Mouse (Mus musculus) monocyte, adult 2 months (primary cell): ENCODE data around the gene Igf2.

Experiments used
- DNase-seq, 2 experiments: peaks; one replicate each; pipeline ENCODE4 v3.0.0; 2022; ENCODE audit warnings: low spot score in 2 of 2, low read depth in 1 of 2

The Igf2 gene

DNA sequence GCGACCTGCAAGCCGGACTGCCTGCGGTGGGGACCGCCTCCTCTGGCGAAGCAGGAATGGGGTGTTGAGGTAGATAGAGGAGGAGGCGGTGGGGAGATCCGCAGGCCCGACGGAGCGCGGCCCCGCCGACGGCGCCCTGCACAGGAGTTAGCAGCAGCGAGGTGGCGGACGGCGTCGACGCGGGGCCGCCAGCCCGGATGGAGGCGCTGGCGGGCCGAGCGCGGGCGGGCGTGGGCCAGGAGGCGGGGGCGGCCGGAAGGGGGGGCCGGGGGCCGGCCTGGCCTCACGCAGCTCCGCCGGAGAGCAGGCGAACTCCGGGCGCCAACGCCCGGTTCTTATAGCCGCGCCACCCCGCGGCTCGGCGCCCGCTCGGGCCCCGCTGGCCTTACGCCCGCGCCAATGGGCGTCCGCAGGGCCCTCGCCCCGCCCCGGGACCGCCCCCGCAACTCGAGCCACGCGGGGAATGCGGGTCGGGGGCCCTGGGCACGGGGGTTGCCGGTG is 7.4 kb downstream of the Igf2 start:
- DNase-seq, result no peak

DNA sequence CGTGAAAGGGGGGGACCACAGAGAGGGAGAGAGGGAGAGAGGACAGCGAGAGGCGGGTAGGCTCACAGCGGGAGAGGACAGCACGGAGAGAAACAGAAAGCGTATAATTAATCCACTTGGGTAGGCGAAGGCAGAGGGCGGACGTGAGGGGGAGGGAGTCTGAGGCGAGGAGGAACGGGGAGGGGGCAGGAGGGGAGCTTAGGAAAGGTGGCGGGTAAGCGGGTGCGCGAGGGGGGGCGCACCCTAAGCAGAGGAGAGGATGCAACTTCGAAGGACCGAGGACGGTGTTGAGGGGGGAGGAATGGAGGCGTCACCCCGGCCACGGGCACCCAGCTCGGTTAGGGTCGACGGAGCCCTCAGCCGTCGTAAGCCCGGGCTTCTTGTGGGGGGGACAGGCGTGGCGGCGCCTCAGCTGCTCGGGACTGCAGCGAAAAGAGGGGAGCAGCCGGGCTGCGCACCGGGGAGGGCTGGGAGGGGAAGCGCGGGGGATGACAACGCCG is 7.9 kb downstream of the Igf2 start:
- no peak for DNase-seq

GRCm38 (mm10) chr7:142657821-142658614 is 8.6 kb downstream of the Igf2 start:
- DNase-seq, result no peak

DNA sequence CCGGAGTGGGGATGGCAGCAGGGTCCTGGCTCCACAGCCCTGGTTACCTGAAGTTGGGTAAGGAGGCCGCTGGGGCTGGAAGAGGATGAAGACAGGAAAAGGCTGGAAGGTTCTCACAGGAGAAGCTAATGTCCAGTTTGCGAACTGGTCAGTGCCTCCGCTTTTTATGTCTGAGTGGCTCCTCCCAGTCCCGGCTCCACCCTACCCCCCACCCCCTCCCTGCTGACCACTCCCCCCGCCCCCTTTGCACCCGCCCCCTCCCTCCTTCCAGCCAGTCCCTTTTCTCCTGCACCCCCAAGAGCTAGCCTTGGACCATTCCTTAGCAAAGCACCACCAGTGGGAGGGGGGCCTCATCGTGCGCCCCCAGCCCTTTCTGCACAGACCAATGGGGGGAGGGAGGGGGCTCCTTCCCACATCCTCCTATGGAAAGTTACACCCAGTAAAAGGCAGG is 9.2 kb downstream of the Igf2 start:
- no peak for DNase-seq

- DNase-seq, result no peak
Observed at GRCm38 (mm10) chr7:142656055-142656454, 10.6 kb downstream of the Igf2 start.

DNA sequence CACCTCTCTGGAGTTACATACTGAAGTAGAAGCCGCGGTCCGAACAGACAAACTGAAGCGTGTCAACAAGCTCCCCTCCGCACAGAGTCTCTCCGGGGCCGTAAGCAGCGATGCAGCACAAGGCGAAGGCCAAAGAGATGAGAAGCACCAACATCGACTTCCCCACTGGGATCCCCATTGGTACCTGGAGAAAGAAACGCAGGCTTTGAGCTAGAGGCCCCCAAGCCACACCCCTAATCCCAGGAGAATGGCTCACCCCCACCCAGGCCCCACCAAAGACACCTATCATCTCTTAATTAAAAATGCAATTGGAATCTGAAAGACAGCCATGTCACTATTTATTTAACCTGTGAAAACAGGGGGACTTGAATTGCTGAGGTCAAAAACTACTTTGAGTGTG is 11.0 kb downstream of the Igf2 start:
- no peak for DNase-seq

- DNase-seq, result no peak
Observed at GRCm38 (mm10) chr7:142653726-142654125, 12.9 kb downstream of the Igf2 start.

DNA sequence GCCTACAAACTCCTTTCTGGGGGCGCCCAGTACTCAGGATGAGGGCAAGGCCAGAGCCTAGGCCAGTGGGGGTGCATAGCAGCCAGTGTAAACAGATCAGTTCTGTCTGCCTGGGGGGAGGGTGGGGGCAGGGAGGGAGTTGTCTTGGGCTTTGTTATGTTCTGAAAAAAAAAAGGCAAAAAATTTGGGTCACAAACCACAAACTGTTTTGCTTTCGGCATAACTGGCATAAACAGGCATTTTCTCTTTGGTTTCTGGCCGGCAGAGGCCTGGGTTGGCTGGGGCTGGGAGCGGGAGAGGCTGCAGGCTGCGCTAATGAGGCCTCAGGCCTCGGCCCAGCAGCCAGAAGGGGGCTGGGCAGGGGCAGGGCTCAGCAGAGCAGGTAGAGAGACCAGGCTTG is 19.9 kb downstream of the Igf2 start:
- DNase-seq, result no peak

DNA sequence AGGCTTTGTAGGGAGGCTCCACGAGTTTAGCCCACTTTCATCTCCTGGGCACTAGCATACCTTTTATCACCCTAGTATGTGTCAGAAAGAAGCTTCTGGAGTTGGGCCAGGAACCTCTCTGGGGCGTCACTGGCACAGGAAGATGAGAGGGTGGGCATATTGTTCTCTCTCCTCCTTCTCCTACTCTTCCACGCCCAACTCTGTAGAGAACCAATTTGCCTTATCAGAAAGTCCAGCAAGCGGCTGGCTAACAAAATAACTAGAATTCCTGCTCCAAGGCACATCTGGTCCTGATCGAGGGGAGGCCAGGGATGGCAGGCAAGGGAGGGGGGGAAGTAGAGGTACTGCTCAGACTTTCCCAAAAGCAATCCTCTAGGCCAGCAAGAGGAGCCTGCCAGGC is 21.6 kb downstream of the Igf2 start:
- no peak for DNase-seq

DNA sequence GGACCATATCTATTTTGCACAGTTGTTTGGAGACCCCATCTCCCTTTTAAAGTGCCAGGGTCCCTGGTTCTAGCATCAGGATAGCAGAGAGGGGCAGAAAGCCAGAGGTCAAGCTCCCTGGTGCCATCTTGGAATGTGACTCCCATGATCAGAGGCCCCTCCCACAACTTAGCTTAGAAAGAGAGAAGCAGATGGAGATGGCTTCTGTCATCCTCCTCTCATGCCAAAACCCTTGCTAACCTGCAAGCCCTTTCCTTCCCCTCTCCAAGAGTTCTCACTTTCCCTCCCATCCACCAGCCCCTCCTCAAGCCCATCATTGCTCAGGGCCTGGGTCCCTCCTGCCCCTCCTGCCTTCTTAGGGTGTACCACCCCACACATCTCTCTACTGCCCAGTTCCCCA is 30.4 kb downstream of the Igf2 start:
- DNase-seq, result no peak

- no peak for DNase-seq
Observed at GRCm38 (mm10) chr7:142630691-142631090, 35.9 kb downstream of the Igf2 start.

- DNase-seq, result no peak
Observed at GRCm38 (mm10) chr7:142629806-142630205, 36.8 kb downstream of the Igf2 start.

- no peak for DNase-seq
Observed at GRCm38 (mm10) chr7:142622180-142622579, 44.4 kb downstream of the Igf2 start.

GRCm38 (mm10) chr7:142613077-142613476 is 53.5 kb downstream of the Igf2 start:
- no peak for DNase-seq

DNA sequence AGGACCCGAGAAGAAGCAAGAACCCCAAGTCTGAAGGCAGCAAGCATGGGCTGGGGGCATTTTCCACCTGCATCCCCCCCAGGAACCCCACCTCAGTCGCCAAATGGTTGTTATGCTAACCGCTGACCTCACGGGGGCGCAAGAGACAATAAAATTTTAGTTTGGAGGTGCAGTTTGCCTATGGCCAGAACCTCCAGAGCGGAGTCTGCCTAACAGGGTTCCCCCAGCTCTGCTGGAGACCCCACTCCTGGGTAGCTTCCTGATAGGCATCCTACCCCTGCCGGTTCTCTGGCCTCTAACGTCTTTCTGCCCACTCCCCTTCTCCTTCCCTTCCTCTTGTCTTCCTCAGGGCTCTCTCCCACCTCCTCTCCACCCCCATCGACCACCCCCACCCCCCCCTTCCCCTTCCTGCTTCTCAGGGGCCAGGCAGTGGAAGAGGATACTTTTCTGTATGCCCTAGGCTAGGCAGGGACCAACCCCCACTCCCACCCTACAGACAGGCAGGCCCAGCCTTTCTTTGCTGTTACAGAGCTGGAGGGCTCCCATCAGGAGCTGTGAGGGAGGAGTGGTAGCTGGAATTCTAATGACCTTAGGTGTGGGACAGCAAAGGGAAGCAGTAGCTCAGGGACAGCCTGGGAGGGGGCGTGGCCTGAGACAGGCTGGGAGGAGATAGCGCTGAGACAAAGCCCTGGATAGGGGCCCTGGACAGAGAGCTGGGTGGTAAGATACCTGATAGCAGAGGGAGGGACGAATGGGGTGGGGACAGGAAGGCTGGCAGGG is 55.8 kb downstream of the Igf2 start:
- no peak for DNase-seq

DNA sequence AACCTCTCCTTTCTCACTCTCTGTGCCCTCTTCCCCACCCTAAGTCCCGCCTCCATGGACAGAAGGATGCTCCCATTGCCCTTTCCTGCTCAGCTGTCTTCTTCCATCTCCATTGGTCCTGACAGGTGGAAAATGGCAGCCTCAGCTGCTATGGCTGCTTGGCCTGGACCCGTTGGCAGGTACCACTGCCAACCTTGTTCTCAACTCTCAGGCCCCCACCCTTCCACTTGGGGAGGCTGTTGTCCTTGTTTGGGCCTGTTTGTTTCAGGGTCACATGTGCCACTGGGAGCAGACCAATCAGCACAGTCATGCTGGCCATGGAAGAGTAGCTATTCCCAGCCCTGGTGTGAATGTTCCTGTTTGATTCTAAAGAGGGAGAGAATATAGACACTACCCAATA is 65.7 kb downstream of the Igf2 start:
- DNase-seq, result no peak
